Mouse (Mus musculus): ENCODE data around the gene Parp14.

GRCm38 (mm10) chr16:35869126-35869525 lies 2.2 kb downstream of the Parp14 start:
- peak; percentile 39 for TF ChIP-seq CTCF (IDR thresholded peaks at IDR 0.05; ENCODE audit: low read depth)
- TF ChIP-seq EP300 (IDR thresholded peaks at IDR 0.05; ENCODE audit: low read depth) = no peak

Data from liver, postnatal 0 days (tissue).